Mouse (Mus musculus) neural tube, embryonic 11.5 days (tissue): ENCODE measurements around the gene Ppp2r5c. TPM values are rescaled to one million over a fixed set of nuclear protein-coding genes. Genes with fewer than 3 reads are reported as not detected.

Experiments
- ATAC-seq: fragments of 200-750 bp; cut with Nextera tagmentation; 2 replicates; pipeline ENCODE4 v1.8.0; 2017; ENCODE audit warnings: moderate number of reproducible peaks, mild to moderate bottlenecking, moderate TSS enrichment, moderate library complexity; ENCODE audit not compliant: insufficient read depth, low FRiP score, low TSS enrichment
- DNase-seq: peaks from one replicate; pipeline ENCODE4 v3.0.0-alpha.2; 2015; ENCODE audit warnings: low spot score
- H3K27ac ChIP-seq: fragments of 300-500 bp; sonication (generic); 2 replicates; pipeline ENCODE4 v1.5.1; 2014; ENCODE audit warnings: low read depth, mild to moderate bottlenecking, low read length
- H3K27me3 ChIP-seq: fragments of 300-500 bp; sonication (generic); 2 replicates; pipeline ENCODE4 v1.6.1; 2014; ENCODE audit warnings: mild to moderate bottlenecking, low read length, mixed read lengths; ENCODE audit not compliant: control insufficient read depth, insufficient read depth
- H3K36me3 ChIP-seq: fragments of 300-500 bp; sonication (generic); 2 replicates; pipeline ENCODE4 v1.6.1; 2014; ENCODE audit warnings: mild to moderate bottlenecking, low read length, moderate library complexity, mixed read lengths; ENCODE audit not compliant: control insufficient read depth, insufficient read depth
- H3K4me1 ChIP-seq: fragments of 300-500 bp; sonication (generic); 2 replicates; pipeline ENCODE4 v1.6.1; 2014; ENCODE audit warnings: low read length, mixed read lengths; ENCODE audit not compliant: control insufficient read depth, insufficient read depth
- H3K4me2 ChIP-seq: fragments of 300-500 bp; sonication (generic); 2 replicates; pipeline ENCODE4 v1.6.1; 2014; ENCODE audit warnings: low read depth, mild to moderate bottlenecking, moderate library complexity
- H3K4me3 ChIP-seq: fragments of 300-500 bp; sonication (generic); 2 replicates; pipeline ENCODE4 v1.5.1; 2014; ENCODE audit warnings: low read depth, low read length
- H3K9ac ChIP-seq: fragments of 300-500 bp; sonication (generic); 2 replicates; pipeline ENCODE4 v1.6.1; 2014; ENCODE audit warnings: mild to moderate bottlenecking, low read length
- H3K9me3 ChIP-seq: fragments of 300-500 bp; sonication (generic); 2 replicates; pipeline ENCODE4 v1.6.1; 2016; ENCODE audit warnings: low read length; ENCODE audit not compliant: control insufficient read depth
- WGBS: fragments of 180-500 bp; shearing (Covaris S2); extraction: QIAGEN DNeasy Blood & Tissue Kit; methylation state at CpG from one replicate; pipeline ENCODE4 v1.1.7; 2014; 5-methylcytosine and 5-hydroxymethylcytosine counted together
- polyA plus RNA-seq: library from polyadenylated mRNA; unstranded; fragments of >200 nt; fragmentation: Nextera tagmentation; extraction: Ambion mirVana; gene quantifications from 2 replicates; pipeline ENCODE4 v1.2.1, GENCODE M21; 2014

The Ppp2r5c gene
- polyA plus RNA-seq, 1 experiment from 2014 or later = 170 TPM

- Histone ChIP-seq H3K27ac (no peak overlapping the region), H3K4me1 (peaks cover 11% of the 10 kb centered on the region), H3K4me3 (no peak overlapping the region), H3K27me3 (no peaks in the 10 kb centered on the region), H3K36me3 (no peaks in the 10 kb centered on the region), H3K9me3 (no peaks in the 10 kb centered on the region), H3K4me2 (no peak overlapping the region), H3K9ac (no peak overlapping the region)
- DNase-seq (no peak), ATAC-seq (no peak)
- 92% methylated on average over 3 of the region's 3 CpGs for WGBS
Measured at GRCm38 (mm10) chr12:110606161-110606560, 159.2 kb downstream of the Ppp2r5c start.

GRCm38 (mm10) chr12:110606676-110607075, 159.8 kb downstream of the Ppp2r5c start:
- no peak for ATAC-seq
- H3K27ac ChIP-seq = no peak overlapping the region
- WGBS = 82% methylated on average over 2 of the region's 2 CpGs

GRCm38 (mm10) chr12:110608460-110609152, 161.7 kb downstream of the Ppp2r5c start:
- Histone ChIP-seq H3K9ac (no peak overlapping the region), H3K27me3 (no peaks in the 10 kb centered on the region), H3K36me3 (peaks cover 2% of the 10 kb centered on the region), H3K9me3 (no peaks in the 10 kb centered on the region), H3K4me2 (no peak overlapping the region), H3K4me1 (no peaks in the 10 kb centered on the region), H3K4me3 (no peak overlapping the region), H3K27ac (no peak overlapping the region)
- ATAC-seq = no peak
- no peak for DNase-seq
- WGBS = 77% methylated on average over 11 of the region's 11 CpGs

More at GRCm38 (mm10) chr12:110606676-110607075, 159.8 kb downstream of the Ppp2r5c start:
- H3K27me3 ChIP-seq = no peaks in the 10 kb centered on the region
- H3K9ac ChIP-seq = no peak overlapping the region
- no peaks in the 10 kb centered on the region for H3K9me3 ChIP-seq
- no peak overlapping the region for H3K4me2 ChIP-seq
- H3K36me3 ChIP-seq = no peaks in the 10 kb centered on the region
- no peak overlapping the region for H3K4me3 ChIP-seq
- no peak for DNase-seq
- peaks cover 11% of the 10 kb centered on the region for H3K4me1 ChIP-seq

DNA sequence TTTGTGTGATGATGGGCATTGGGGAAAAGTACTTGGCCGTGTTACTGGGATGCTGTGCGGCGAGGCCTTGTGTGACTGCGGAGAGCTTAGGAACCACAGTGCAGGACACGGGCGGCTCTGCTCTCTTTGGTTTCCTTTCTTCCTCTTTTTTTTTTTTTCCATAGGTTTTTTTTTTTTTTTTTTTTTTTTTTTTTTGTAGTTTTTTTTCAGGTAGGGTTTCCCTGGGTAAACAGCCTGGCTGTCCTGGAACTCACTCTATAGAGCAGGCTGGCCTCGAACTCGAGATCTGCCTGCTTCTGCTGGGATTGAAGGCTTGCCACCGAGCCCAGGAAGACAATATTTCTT, 162.2 kb downstream of the Ppp2r5c start:
- H3K9me3 ChIP-seq = no peaks in the 10 kb centered on the region
- DNase-seq (no peak), ATAC-seq (no peak)
- peaks cover 5% of the 10 kb centered on the region for H3K36me3 ChIP-seq
- 91% methylated on average over 9 of the region's 9 CpGs for WGBS
- H3K9ac ChIP-seq = no peak overlapping the region
- H3K4me3 ChIP-seq = no peak overlapping the region
- no peak overlapping the region for H3K4me2 ChIP-seq
- H3K27me3 ChIP-seq = no peaks in the 10 kb centered on the region
- H3K27ac ChIP-seq = no peak overlapping the region
- no peaks in the 10 kb centered on the region for H3K4me1 ChIP-seq

DNA sequence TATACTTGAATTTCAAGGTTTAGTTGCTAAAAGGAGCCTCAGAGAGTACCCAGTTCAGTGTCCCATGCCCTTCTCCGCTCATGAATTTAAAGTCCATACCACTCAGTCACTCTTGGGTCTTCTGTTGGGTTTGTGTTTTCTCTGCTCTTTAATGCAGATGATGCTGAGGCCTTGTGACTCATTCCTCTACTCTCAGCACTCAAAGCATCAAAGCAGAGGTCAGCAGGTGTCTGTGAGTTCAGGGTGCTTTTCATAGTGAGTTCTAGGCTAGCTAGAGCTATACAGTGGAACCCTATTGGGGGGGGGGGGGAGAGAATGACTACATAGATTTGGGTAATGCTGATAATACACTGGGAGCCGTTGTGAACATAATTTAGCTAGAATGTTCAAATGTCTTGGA, 163.8 kb downstream of the Ppp2r5c start:
- no peak for ATAC-seq
- Histone ChIP-seq H3K27ac (no peak overlapping the region), H3K4me1 (no peaks in the 10 kb centered on the region), H3K9me3 (no peaks in the 10 kb centered on the region), H3K4me2 (no peak overlapping the region), H3K9ac (no peak overlapping the region), H3K4me3 (no peak overlapping the region), H3K36me3 (peaks cover 16% of the 10 kb centered on the region), H3K27me3 (no peaks in the 10 kb centered on the region)
- 97% methylated on average over 2 of the region's 2 CpGs for WGBS
- DNase-seq = no peak

- no peak overlapping the region for H3K9ac ChIP-seq
- H3K4me3 ChIP-seq = no peak overlapping the region
- H3K36me3 ChIP-seq = peaks cover 59% of the 10 kb centered on the region
- 95% methylated on average over 11 of the region's 11 CpGs for WGBS
- H3K4me2 ChIP-seq = no peak overlapping the region
- H3K27me3 ChIP-seq = no peaks in the 10 kb centered on the region
- ATAC-seq (no peak), DNase-seq (no peak)
- H3K27ac ChIP-seq = no peak overlapping the region
- no peaks in the 10 kb centered on the region for H3K4me1 ChIP-seq
- no peaks in the 10 kb centered on the region for H3K9me3 ChIP-seq
Measured at GRCm38 (mm10) chr12:110630056-110630455, 183.1 kb downstream of the Ppp2r5c start.

Other genes starting within 250 kb of the Ppp2r5c start
- gene Dio3, start 168.1 kb upstream of the Ppp2r5c start, polyA plus RNA-seq = 0.16 and 0.36 TPM in 2 replicates
- 88.0 and 101 TPM in 2 replicates for gene Dync1h1, start 154.3 kb downstream of the Ppp2r5c start, polyA plus RNA-seq
- not detected in 2 replicates for gene 1700001K19Rik, start 235.5 kb downstream of the Ppp2r5c start, polyA plus RNA-seq